Mouse (Mus musculus): Measurements from ENCODE around the gene Trip10. TPM values are rescaled to one million over a fixed set of nuclear protein-coding genes. Genes with fewer than 3 reads are reported as not detected.
A peak's percentile ranks its signal among the peaks of the same experiment; 100 is the strongest.

Trip10 gene
- total RNA-seq, 2 experiments from 2014 or later, result 142 to 174 TPM

DNA sequence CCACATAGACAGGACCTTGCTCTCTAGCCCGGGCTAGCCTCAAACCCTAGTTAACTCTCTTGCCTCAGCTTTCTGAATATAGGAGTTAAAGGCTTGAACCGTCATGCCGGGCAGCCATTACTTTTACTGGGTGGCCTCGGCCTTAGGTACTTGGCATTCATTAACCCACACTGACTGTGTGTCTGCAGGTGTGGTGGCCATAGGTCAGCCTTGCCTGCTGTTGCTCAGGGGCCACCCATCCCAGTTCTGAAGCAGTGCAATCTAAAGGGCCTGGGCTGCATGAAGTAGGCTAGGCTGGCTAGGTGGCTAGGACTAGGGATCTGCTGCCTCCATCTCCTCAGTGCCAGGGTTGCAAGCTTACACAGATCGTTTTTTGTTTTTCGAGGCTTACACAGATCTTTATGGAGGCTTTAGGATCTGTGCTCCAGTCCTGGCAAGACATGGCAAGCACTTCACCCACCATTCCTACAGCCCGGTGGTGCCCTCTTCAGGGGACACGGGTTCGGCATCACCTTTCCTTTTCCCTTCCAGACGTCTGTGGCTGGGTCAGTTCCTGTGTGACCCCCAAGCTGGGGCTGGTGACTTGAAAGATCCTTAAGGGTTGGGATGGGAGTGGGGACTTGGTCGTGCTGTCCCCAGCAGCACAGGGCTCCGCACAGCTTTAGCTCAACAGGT is 14.9 kb upstream of the Trip10 start:
- DNase-seq (ENCODE audit: low spot score), result no peak

DNA sequence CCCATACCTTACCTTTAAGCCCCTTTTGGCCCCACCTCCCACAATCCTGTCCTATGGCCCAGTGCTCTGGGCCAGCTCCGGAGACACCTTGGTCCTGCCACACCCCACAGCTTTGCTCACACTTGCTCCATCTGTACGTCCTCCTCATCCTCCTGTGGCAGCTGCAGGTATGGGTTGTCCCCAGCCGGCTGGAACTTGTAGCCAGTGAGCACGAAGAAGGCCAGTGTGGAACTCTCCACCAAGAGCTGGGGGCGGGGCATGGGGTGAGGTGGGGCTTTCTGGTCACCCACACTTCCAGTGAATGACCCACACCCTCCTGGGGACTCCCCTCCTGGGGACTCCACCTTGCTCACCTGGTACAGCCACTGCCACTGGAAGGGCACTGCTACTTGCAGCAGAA is 13.5 kb upstream of the Trip10 start:
- no peak for DNase-seq (ENCODE audit: low spot score)

DNA sequence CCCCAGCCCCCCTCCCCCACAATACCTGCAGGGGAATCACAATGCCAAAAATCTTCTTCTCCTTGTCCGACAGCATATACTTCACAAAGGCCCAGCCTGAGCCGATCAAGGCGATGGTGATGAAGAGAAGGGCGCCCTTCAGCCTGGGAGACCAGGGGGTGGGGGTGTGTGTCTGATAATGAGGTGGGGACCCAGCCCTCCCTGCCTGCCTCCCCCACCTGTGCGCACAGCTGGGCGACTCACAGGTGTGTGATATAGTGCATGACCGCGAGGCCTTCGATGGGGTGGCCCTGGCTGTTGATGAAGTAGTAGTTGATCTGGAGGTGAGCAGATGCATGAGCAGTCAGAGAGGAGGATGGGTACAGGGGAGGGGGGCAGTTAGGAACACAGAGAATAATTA is 12.1 kb upstream of the Trip10 start:
- DNase-seq (ENCODE audit: low spot score), result no peak

GRCm38 (mm10) chr17:57243650-57244370 is 5.4 kb upstream of the Trip10 start:
- DNase-seq (ENCODE audit: low spot score), result no peak

- no peak for DNase-seq (ENCODE audit: low spot score)
These were observed 3.8 kb upstream of the Trip10 start for GRCm38 (mm10) chr17:57245311-57245929.

DNA sequence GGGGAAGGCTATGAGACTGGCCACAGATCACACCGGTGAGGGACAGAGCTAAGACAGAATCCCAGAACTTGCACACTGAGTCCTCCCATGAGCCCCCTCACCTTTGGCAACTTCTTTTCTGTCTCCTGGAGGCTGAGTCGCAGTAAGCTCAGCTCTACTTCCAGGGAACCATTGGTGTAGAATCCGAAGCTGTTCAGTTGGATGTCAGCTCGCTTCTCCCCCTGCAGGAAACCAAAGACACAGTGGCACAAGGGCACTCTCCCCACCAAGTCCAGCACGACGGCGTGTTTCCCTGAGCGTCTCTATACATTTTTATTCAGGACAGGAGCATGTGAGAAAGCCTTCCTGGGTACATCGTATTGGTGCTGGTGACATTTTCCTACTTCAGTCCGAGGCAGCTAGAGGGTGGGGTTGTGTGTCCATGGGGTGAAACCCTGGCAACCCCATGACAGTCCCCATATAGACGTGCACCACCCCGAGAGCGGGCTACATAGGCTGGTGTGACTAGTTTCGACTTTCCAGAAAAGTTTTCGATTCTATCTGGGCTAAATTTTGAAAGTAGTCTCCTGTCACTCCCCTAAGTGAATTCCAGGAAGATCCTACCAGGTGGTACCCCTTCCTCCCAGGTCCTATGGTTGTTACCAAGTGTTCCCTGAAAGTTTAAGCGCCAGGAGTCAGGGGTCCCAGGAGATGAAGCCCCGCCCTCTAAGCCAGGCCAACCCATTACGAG is 2.4 kb upstream of the Trip10 start:
- DNase-seq (ENCODE audit: low spot score), result no peak

- peak; percentile 97 for DNase-seq (ENCODE audit: low spot score)
These were observed 1.7 kb upstream of the Trip10 start for GRCm38 (mm10) chr17:57247393-57248200.

GRCm38 (mm10) chr17:57248201-57248699 is 1.0 kb upstream of the Trip10 start, which contains the start of gene Gpr108:
Gpr108 (minus strand) TSS chr17:57248446.
- peak; percentile 90 for DNase-seq (ENCODE audit: low spot score)

DNA sequence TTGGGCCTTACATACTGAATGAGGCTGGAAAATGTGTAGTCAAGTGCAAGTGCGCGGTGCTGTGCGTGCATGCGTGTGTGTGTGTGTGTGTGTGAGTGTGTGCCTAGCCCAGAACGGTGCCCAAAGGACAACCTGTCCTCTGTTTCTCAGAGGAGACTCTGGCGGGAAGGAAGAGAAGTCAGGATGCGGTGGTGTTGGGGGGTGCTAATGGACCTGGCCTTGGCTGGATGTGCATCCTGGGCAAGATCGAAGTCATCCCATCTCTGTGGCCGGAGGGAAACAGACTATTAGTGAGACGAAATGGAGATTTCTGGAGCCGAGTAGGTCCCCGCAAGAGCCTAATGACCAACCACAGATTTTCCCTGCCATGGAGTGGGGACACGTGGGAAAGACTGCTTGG is 484 bp upstream of the Trip10 start:
- DNase-seq (ENCODE audit: low spot score), result no peak

DNA sequence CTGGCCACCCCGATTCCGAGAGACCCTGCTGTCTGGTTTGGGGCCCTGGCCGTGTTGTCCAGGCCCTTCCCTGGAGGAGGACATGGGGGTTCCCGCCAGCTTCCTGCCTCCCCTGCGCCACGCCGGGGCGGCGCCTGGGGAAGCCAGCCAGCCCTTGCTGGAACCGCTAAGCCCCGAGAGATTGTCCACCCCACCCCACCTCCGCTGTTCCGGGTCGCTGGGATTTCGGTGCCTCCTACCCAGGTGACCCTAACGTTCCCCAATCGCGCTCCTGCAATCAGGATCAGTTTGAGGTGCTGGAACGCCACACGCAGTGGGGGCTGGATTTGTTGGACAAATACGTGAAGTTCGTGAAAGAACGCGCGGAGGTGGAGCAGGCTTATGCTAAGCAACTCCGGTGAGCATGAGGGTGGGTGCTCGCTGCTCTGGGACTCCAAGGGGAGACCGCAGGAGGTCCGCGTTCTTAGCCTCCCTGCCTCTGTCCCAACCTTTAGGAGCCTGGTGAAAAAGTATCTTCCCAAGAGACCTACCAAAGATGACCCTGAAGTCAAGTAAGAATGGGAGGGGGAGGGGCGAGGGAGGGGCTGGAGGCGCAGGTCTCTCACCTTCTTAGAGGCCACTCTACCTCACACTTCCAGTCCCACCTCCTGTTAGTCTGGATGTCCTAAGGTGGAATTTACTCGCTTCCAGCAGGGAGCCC is 1.4 kb downstream of the Trip10 start:
- peak; percentile 80 for DNase-seq (ENCODE audit: low spot score)

- DNase-seq (ENCODE audit: low spot score), result no peak
These were observed 2.2 kb downstream of the Trip10 start for GRCm38 (mm10) chr17:57251431-57251830.

DNA sequence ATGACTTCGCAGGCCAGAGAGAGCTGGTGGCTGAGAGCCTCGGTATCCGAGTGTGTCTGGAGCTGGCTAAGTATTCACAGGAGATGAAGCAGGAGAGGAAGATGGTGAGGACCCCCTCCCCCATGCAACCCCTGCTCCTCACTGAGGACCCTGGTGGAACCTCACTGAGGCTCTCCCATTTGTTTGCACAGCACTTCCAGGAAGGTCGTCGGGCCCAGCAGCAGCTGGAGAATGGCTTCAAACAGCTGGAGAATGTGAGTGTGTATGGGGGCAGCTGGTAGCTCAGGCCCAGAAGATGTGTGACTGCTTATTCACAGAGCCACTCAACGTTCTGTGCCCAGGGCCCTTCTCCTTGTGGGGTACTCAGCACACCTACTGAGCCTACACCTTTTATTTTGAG is 4.1 kb downstream of the Trip10 start:
- DNase-seq (ENCODE audit: low spot score), result no peak

- DNase-seq (ENCODE audit: low spot score), result peak; percentile 89
These were observed 6.1 kb downstream of the Trip10 start for GRCm38 (mm10) chr17:57255354-57255753.

DNA sequence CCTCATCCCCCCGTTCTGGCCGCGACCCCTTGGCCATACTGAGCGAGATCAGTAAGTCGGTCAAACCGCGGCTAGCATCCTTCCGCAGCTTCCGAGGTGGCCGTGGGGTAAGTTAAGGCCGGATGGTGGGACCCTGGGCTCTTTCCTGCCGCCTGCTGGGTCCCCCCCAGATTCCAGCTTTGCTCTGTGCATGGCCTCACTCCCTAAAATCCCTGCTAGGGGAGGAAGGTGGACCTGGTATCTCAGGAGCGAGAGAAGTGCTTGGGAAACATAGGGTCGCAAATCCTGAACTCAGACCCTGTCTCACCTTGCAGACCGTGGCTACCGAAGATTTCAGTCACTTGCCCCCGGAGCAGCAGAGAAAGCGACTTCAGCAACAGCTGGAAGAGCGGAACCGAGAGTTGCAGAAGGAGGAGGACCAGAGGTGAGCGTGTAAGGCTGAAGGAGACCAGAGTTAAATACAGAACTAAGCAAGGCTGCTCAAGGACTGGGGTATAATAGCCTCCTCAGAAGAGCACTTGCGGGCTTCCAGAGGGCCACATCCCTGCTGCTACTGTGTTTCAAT is 7.7 kb downstream of the Trip10 start:
- no peak for DNase-seq (ENCODE audit: low spot score)

DNA sequence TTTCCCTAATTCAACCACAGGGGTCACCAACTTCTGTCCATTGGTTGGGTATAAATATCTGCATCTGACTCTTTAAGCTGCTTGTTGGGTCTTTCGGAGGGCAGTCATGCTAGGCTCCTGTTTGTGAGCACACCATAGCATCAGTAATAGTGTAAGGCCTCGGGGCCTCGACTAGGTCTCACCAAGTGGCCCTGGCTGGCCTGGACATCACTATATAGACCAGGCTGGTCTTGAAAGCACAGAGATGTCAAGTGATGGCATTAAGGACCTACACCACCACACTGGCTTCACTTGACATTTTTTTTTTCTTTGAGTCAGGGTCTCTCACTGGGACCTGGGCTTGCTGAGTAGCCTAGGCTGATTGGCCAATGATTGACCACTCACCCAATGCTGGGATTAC is 8.9 kb downstream of the Trip10 start:
- no peak for DNase-seq (ENCODE audit: low spot score)

DNA sequence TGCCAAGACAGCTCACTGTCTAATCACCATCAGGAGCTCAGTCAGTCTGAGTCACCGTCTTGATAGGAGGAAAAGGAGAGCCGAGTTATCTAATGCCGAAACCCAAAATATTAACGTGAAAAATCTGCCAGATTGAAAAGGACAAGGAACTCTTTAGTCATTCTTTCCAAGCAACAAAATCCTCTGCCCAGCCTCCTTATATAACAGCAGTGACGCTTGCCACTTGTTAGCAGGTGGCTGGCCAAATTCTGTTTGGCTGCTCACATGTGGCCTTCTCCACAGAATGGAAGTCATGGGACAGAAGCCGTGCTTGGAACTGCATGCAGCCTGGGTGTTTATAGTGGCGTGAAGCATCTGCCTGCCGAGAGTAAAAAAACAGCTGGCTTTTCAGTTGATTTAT is 10.5 kb downstream of the Trip10 start:
- peak; percentile 85 for DNase-seq (ENCODE audit: low spot score)

GRCm38 (mm10) chr17:57260351-57260750 is 11.1 kb downstream of the Trip10 start:
- DNase-seq (ENCODE audit: low spot score), result no peak

DNA sequence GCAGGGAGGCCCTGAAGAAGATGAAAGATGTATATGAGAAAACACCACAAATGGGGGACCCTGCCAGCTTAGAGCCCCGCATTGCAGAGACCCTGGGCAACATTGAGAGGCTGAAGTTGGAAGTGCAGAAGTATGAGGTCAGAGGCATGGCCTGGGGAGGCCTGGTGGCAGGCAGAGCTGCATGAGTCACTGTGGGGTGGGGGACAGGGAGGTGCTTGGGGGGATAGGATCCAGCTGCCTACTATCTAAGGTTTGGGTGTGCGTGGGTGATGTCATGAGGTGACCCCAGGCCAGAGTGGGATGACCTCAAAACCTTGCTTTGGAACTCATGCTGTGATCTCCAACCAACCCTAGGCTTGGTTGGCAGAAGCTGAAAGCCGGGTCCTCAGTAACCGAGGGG is 12.0 kb downstream of the Trip10 start:
- DNase-seq (ENCODE audit: low spot score), result no peak

DNA sequence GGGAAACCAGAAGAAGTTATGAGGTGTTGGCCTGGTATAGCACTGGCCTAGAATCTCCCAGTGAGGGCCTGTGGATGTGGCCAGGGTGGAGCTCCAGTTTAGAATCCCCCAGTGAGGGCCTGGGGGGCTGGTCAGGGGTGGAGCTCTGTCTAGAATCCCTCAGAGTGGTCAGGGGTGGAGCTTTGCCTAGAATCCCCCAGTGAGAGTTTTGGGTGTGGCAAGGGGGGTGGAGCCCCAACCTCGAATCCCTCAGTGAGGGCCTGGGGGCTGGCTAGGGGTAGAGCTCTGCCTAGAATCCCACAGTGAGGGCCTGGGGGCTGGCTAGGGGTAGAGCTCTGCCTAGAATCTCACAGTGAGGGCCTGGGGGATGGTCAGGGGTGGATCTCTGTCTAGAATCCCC is 12.5 kb downstream of the Trip10 start:
- DNase-seq (ENCODE audit: low spot score), result peak; percentile 53
